Mouse (Mus musculus): Measurements from ENCODE around the gene Nudt16. TPM values are rescaled to one million over a fixed set of nuclear protein-coding genes. Genes with fewer than 3 reads are reported as not detected.
"Not testable (repeated sequence)": the region's sequence is repeated elsewhere in the genome, so short reads cannot be mapped to it uniquely, and the experiment has no call there.

Gene Nudt16
- polyA plus RNA-seq (2015; fragmentation: Nextera tagmentation; extraction: Ambion mirVana): 4.5 and 5.7 TPM in 2 replicates

DNA sequence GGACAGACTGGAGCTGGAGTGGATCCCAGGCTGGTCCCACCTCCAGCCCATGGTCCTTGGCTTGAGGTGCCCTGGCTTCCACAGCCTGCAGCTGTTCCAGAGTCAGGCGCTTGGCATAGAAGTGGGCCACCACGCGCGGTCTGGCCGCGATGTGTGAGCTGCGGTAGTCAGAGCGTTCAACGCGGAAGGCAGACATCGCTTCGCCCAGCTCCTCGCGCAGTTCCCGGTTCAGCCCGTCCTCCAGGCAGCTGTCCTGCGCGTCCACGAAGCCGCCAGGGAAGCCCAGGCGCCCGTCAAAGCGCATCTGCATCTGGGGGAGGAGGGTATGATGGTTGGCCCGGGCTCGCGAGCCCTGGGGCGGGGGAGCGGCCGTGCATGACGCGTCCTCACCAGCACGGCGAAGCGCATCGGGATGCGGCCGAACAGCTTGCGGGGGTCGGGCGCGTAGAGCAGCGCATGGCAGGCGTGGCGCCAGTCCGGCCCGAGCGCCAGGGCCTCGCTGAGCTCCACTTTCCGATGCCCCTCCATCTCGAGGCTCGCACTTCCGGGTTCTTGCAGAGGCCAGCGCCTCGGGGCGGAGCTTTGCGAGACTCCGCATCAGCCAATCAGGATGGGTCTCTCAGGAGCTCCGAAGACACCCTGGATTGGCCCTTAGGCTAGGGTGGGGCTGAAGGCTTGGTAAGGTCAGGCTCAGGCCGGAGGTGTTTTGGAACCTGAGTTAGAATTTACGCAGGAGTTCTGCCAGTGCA lies at the start of gene Nudt16:
Gene Nudt16 (minus strand): TSS at position 572 of the 749 bp plus-strand sequence.
- under 1% methylated on average over 60 of the region's 60 CpGs for WGBS (ENCODE audit: insufficient replicate concordance)
- H3K36me3 ChIP-seq (replicated peaks): no peaks in the 10 kb centered on the region
- H3K9ac ChIP-seq: peak within 1 kb of the TSS; percentile 64
- peak; percentile 99 for ATAC-seq (ENCODE audit: insufficient read depth)
- H3K9me3 ChIP-seq (replicated peaks): no peaks in the 10 kb centered on the region
- H3K4me1 ChIP-seq (replicated peaks): peaks cover 24% of the 10 kb centered on the region
- H3K27ac ChIP-seq (replicated peaks): peak within 1 kb of the TSS; percentile 20
- peak within 1 kb of the TSS; percentile 74 for H3K4me3 ChIP-seq (replicated peaks)
- H3K4me2 ChIP-seq: peak within 1 kb of the TSS; percentile 84
- no peaks in the 10 kb centered on the region for H3K27me3 ChIP-seq

DNA sequence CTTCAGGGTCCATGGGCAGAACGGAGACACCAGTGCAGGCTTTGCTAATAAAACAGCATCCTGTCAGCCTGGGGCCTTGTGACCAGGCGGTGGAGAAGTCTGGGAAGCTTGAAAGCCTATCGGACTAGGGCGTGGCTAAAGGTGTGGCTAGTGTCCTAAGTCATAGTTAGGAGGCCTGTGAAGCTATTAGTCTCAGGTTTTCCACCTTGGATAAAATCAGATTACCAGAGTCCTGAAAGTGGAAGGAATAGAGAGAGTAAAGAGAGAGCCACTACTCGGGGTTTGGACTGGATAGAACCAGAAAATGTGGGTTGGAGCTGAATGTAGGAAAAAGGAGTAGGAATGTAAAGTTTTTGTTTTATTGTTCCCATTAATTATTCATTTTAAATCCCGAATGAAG lies 13.4 kb upstream of the Nudt16 start, which contains the start of gene 1700080E11Rik:
Gene 1700080E11Rik (minus strand): TSS at position 101 of the 400 bp plus-strand sequence.
- Histone ChIP-seq H3K27me3 (no peaks in the 10 kb centered on the region), H3K36me3 (replicated peaks) (no peaks in the 10 kb centered on the region), H3K4me3 (replicated peaks) (no peak within 1 kb of the TSS), H3K9me3 (replicated peaks) (no peaks in the 10 kb centered on the region), H3K9ac (no peak within 1 kb of the TSS), H3K4me1 (replicated peaks) (no peaks in the 10 kb centered on the region), H3K4me2 (no peak within 1 kb of the TSS), H3K27ac (replicated peaks) (no peak within 1 kb of the TSS)
- no peak for ATAC-seq (ENCODE audit: insufficient read depth)
- 57% methylated on average over 6 of the region's 6 CpGs for WGBS (ENCODE audit: insufficient replicate concordance)

DNA sequence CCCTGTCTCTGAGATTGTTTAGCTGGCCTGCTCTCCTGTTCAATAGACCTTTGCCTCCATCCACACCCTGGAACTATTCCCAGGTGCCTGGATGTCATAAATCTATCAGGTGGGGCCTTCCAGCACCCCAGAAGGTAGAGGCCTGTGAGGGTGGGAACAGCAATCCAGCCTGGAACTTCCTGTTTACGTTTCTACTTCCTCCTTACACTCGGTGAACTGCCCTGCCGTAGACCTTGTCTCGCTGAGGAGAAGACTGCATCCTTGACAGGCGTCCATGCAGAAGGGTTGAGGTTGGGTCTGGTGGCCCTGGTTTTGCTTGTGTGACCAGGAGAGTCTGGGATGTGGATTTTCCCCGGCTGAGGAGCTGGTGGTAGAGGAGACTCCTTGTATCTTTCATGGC lies 7.6 kb upstream of the Nudt16 start:
- Histone ChIP-seq H3K9ac (no peak overlapping the region), H3K4me2 (no peak overlapping the region), H3K27me3 (no peaks in the 10 kb centered on the region), H3K4me1 (replicated peaks) (no peaks in the 10 kb centered on the region), H3K27ac (replicated peaks) (no peak overlapping the region), H3K36me3 (replicated peaks) (no peaks in the 10 kb centered on the region), H3K4me3 (replicated peaks) (no peak overlapping the region), H3K9me3 (replicated peaks) (no peaks in the 10 kb centered on the region)
- 21% methylated on average over 6 of the region's 6 CpGs for WGBS (ENCODE audit: insufficient replicate concordance)
- no peak for ATAC-seq (ENCODE audit: insufficient read depth)

DNA sequence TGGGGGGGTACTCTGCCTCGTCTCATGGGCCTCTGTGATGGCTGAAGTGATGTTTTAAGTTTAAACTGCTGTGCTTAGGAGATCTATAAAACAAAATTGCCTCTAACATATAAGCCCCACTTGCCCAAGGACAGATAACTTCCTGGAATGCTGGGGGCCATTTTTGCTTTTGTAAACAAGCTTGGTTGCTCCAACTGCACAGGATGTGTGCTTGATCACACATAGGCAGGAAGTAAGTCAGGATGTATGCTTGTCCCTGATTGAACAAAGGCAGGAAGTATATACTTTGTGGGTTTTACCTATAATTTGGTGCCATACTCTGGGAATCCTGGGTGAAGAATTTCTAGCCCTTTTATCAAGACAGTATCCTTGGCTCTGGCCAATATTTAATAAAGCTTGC lies 4.8 kb upstream of the Nudt16 start:
- WGBS (ENCODE audit: insufficient replicate concordance): 13% methylated on average over 1 of the region's 1 CpGs
- Histone ChIP-seq H3K4me2 (no peak overlapping the region), H3K9me3 (replicated peaks) (no peaks in the 10 kb centered on the region), H3K4me1 (replicated peaks) (peaks cover 11% of the 10 kb centered on the region), H3K9ac (no peak overlapping the region), H3K4me3 (replicated peaks) (no peak overlapping the region), H3K36me3 (replicated peaks) (no peaks in the 10 kb centered on the region), H3K27ac (replicated peaks) (no peak overlapping the region), H3K27me3 (no peaks in the 10 kb centered on the region)
- no peak for ATAC-seq (ENCODE audit: insufficient read depth)

DNA sequence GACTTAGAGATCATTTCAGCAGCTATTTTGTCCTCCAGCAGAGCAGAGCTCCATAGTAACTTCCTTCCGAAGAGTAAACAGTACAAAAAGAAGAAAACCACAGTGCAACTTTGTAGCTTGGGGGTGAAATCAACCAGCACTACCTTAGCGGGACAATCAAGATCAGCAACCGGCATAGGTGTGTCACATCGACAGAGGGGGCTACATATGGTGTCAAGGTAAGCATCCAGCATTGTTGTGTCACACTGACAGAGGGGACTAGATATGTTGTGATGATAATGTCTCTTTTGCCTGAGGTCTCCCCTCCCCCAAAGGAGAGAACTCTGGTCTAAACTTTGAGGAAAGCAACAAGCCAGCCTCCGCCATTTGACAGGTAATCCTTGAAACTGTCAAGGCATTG lies 2.9 kb upstream of the Nudt16 start:
- Histone ChIP-seq H3K4me1 (replicated peaks) (peaks cover 24% of the 10 kb centered on the region), H3K4me2 (no peak overlapping the region), H3K9me3 (replicated peaks) (no peaks in the 10 kb centered on the region), H3K9ac (no peak overlapping the region), H3K4me3 (replicated peaks) (no peak overlapping the region), H3K27me3 (no peaks in the 10 kb centered on the region), H3K27ac (replicated peaks) (no peak overlapping the region), H3K36me3 (replicated peaks) (no peaks in the 10 kb centered on the region)
- ATAC-seq (ENCODE audit: insufficient read depth): no peak
- 62% methylated on average over 5 of the region's 5 CpGs for WGBS (ENCODE audit: insufficient replicate concordance)

DNA sequence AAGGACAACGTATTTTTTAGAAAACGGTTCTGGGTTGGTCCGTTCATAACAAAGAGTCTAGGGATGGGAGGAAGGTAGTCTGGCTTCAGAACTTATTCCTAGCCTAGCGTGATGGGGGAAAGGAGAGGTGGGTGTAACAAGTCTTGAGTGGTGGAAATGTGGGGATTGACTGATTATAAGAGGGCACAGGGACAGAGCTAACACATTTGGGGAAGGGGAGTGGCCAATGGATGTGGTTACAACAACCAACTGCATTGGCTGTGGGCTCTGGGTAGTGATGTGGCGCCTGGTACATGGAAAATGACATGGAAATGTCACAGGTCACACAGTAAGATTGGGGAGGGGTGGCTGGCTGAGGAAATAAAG lies 361 bp upstream of the Nudt16 start:
- Histone ChIP-seq H3K27me3 (no peaks in the 10 kb centered on the region), H3K9ac (no peak overlapping the region), H3K9me3 (replicated peaks) (no peaks in the 10 kb centered on the region), H3K27ac (replicated peaks) (no peak overlapping the region; the same call in 1 of the 2 replicates), H3K4me2 (peak overlapping the region; percentile 84), H3K4me1 (replicated peaks) (peaks cover 24% of the 10 kb centered on the region), H3K36me3 (replicated peaks) (no peaks in the 10 kb centered on the region), H3K4me3 (replicated peaks) (peak overlapping the region; percentile 74)
- 15% methylated on average over 5 of the region's 5 CpGs for WGBS (ENCODE audit: insufficient replicate concordance)
- peak; percentile 7; the same call in 1 of the 2 replicates for ATAC-seq (ENCODE audit: insufficient read depth)

DNA sequence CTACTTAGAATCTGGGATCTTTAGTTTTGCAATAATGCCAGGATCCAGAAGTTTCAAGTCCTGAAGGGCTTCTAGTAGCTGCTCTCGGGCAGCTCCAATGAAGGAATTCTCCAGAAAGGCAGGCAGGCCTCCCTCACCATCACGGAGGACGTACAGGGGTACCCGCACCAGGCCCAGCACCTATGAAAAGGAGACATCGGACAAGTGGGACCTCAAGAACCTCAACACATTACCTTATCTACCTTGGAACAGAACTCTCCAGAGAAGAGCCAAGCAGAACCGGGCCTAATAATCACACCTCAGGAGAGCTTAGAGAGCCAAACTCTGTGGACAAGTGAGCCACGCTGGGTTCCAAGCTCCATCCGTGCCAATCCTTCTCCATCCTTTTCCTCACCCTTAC lies 1.3 kb downstream of the Nudt16 start:
- no peak for ATAC-seq (ENCODE audit: insufficient read depth)
- Histone ChIP-seq H3K36me3 (replicated peaks) (no peaks in the 10 kb centered on the region), H3K4me3 (replicated peaks) (no peak overlapping the region), H3K9me3 (replicated peaks) (no peaks in the 10 kb centered on the region), H3K9ac (no peak overlapping the region), H3K27me3 (no peaks in the 10 kb centered on the region), H3K4me2 (peak overlapping the region; percentile 84), H3K27ac (replicated peaks) (no peak overlapping the region), H3K4me1 (replicated peaks) (peaks cover 24% of the 10 kb centered on the region)
- 87% methylated on average over 8 of the region's 8 CpGs for WGBS (ENCODE audit: insufficient replicate concordance)

DNA sequence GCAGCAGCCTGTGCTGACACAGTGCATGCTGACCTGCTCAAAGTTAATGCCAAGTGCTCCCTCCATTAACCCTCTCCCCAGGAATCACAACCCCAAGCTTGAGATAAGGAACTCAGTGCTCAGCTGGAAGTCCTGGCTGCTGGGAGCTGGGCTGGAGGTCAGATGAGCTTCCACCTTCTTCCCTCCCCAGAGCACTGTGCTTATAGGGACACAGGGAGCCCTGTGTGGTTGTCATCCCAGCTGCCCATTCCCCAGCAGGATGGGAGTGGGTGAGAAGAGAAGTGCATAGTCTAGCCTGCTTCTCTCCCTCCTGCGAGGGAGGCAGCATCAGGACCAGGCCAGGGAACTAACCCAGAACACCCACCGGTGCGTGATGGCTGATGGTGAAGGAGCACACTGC lies 6.4 kb downstream of the Nudt16 start:
- not testable (repeated sequence) for H3K9me3 ChIP-seq (replicated peaks); H3K27ac ChIP-seq (replicated peaks); H3K4me2 ChIP-seq; H3K9ac ChIP-seq; H3K4me3 ChIP-seq (replicated peaks); ATAC-seq (ENCODE audit: insufficient read depth); H3K36me3 ChIP-seq (replicated peaks); H3K4me1 ChIP-seq (replicated peaks); H3K27me3 ChIP-seq
- 56% methylated on average over 3 of the region's 3 CpGs for WGBS (ENCODE audit: insufficient replicate concordance)

DNA sequence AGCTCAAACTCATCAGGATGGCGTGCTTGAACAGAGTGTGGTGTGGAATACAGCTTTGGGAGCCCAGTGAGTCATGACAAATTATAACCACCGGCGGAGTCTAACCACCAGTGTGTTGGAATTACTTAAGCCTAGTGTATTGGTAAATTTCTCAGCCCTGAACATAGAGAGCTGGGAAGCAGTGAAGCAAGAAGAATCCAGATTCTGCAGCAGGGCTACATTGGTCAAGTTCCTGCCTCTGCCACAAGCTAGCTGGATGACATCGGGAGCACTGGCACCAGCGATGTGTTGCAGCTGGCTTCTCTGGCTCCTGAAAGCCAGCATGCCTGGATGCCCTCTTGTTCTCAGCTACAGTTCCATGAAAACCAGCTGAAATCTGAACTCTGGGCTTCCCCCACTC lies 27.7 kb downstream of the Nudt16 start:
- ATAC-seq (ENCODE audit: insufficient read depth): no peak

DNA sequence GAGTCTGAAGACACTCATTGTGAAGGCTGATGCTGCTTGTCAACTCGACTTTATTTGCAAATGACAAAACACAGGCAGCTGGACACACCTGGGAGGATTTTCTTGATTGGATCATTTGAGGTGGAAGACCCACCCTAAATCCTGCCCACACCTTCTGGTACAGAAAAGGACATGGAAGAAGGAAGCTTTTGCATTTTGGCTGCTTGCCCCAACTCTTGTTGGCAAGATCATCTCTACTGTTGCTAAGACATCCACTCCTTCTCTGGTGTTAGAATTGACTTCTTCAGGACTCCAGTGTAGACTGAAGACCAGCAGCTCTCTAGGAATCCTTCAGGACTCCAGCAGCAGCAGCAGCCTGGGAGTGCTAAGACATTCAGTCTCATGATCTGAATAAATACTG lies 29.7 kb downstream of the Nudt16 start:
- ATAC-seq (ENCODE audit: insufficient read depth): no peak

More for the DNA sequence above, 27.7 kb downstream of the Nudt16 start:
- Histone ChIP-seq H3K4me3 (replicated peaks) (no peak overlapping the region), H3K36me3 (replicated peaks) (no peaks in the 10 kb centered on the region), H3K4me1 (replicated peaks) (no peaks in the 10 kb centered on the region), H3K9ac (no peak overlapping the region), H3K4me2 (no peak overlapping the region), H3K9me3 (replicated peaks) (no peaks in the 10 kb centered on the region), H3K27ac (replicated peaks) (no peak overlapping the region), H3K27me3 (no peaks in the 10 kb centered on the region)
- 74% methylated on average over 5 of the region's 5 CpGs for whole genome bisulfite sequencing (ENCODE audit: insufficient replicate concordance)

DNA sequence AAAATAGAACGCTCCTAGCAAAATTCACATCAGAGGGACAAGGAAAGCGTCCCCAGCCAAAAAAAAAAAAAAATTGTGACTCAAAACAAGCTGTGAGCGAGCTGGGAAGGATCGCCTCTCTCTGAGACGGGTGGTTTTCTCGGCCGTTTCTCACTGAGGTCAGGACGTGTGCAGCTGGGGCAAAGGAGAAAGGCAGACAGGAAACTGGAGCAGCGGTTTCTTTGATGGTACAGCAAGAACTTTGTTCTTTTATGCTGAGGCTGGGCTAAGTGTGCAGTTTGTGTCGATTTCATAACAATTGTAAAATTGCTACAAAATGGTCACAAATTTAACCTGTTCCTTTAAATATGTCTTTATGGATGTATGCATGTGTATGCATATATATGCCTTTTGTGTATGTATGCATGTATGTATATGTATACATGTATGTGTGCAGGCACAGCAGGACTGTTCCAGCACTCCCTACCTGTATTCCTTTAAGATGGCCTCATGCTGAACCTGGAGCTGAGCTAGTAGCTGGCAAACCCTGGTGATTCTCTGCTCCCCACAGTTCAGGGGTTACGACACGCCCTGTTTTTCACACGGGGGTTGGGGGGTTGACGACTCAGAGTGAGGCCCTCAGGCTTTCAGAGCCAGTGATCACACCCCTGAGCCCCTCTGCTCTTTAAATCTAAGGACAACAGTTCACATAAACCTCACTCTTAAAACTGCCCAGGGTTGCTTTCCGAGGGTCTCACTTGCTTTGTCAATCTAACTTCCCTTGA lies 30.6 kb downstream of the Nudt16 start:
- no peak for ATAC-seq (ENCODE audit: insufficient read depth)
- no peaks in the 10 kb centered on the region for H3K9me3 ChIP-seq (replicated peaks)
- H3K4me2 ChIP-seq: no peak overlapping the region
- H3K36me3 ChIP-seq (replicated peaks): no peaks in the 10 kb centered on the region
- H3K27ac ChIP-seq (replicated peaks): no peak overlapping the region
- H3K27me3 ChIP-seq: no peaks in the 10 kb centered on the region
- no peak overlapping the region for H3K4me3 ChIP-seq (replicated peaks)
- 32% methylated on average over 15 of the region's 15 CpGs for whole genome bisulfite sequencing (ENCODE audit: insufficient replicate concordance)
- no peak overlapping the region for H3K9ac ChIP-seq
- no peaks in the 10 kb centered on the region for H3K4me1 ChIP-seq (replicated peaks)

More for the DNA sequence above, 29.7 kb downstream of the Nudt16 start:
- Histone ChIP-seq H3K27ac (replicated peaks) (no peak overlapping the region), H3K36me3 (replicated peaks) (no peaks in the 10 kb centered on the region), H3K4me3 (replicated peaks) (no peak overlapping the region), H3K9me3 (replicated peaks) (no peaks in the 10 kb centered on the region), H3K9ac (no peak overlapping the region), H3K4me1 (replicated peaks) (no peaks in the 10 kb centered on the region), H3K4me2 (no peak overlapping the region), H3K27me3 (no peaks in the 10 kb centered on the region)
- WGBS (ENCODE audit: insufficient replicate concordance): 39% methylated on average over 1 of the region's 1 CpGs
